Mouse (Mus musculus): ENCODE results near the gene Fam78b. TPM values are rescaled to one million over a fixed set of nuclear protein-coding genes. Genes with fewer than 3 reads are reported as not detected.

The Fam78b gene
- polyA plus RNA-seq, 1 experiment, result 12.9 TPM

DNA sequence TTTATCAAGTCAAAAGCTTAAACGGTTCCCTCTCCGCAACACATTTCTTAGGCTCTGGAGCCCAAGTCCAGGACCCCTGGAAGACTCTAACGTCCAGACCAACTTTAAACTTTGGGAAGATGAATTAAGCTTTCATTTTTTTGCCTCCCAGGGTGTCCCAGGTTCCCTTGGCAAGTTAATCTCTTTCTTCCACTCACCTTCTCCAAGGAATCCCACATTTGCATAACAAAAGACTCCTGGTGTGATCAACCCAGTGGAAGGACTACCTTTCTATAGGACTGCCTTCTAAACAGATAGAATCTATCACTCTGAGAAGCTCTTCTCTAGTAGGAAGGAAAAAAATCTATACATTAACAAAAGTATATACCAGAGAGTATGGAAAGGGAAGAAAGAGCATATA lies 92.3 kb downstream of the Fam78b start:
- DNase-seq (ENCODE audit: low spot score), result no peak

DNA sequence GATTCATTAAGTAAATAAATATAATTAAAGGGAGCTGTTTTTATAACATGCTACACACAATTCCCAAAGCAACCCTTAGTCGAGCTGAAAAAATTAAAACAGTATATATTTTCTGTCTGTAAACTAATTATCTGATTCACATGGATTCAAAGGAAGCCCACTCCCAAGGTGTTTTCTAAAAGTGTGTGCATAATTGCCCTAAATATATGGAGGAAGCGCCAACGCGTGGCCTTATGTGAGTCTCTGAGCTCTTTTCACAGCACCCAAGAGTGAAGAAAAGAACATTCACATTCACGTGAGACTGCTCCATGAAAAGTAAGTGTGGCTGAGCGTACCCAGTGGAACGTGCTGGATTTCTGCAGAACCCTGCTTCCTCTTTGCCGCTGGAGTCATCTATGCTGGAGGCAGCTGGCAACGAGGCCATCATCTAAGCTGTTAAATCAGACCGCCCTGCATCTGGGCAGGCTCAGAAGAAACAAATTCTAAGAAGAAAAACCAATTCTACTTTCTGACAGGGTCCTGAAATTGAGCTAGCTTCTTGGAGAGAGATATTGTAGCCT lies 93.5 kb downstream of the Fam78b start:
- DNase-seq (ENCODE audit: low spot score), result no peak

DNA sequence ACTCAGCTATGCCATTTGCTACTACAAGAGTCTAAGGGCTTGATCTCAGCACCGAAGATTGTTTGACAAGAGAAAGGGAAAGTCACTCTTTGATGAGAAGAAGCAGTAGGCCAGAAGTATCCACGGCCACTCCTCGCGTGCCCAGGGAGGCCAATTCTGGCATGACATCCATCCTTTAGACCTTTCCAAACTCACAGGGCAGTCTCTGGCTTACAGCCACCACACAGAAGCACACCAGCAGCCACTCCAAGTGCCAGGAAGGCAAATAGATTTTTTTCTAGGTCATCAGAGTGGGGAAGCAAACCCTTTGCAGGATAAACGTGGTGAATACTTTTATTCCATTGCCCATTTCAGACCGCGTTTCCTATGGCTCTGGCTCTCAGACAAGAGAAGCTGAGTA lies 97.5 kb downstream of the Fam78b start:
- no peak for DNase-seq (ENCODE audit: low spot score)

DNA sequence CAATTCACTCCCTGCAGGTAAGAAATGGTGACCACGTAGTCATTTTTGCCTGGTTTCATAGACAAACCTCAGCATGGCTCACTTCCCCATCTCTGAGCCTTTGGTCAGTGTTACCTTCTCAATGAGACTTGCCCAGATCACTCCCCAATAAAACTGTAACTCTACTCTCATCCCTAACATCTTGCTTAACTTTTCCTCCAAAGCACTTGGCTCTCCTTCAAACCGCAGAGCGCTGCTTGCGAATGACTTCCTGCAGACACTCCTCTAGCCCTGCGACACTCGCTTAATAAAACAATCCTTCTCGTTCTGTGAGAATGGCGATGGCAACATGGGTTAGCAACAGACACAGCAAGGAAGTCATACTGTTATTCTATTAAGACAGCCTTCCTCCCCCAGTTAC lies 100.8 kb downstream of the Fam78b start:
- DNase-seq (ENCODE audit: low spot score), result no peak

DNA sequence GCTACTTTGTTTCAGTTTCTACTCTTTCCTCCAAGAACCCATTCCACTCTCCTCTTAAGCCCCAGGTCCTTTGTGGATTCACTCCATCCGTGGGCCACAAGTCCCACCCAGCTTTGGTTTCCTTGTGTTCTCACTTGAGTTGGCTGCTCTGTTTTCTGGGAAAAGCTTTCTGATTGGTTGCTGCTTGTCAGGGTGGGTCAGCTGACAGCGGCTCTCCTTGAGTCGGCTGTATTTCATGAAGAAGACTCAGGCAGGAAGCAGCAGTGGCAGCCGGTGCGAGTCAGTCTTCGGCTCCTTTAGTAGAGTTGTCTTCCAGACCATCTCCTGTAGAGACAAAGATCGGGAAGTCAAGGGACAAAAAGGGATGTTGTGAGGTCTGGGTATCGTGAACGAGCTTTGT lies 101.3 kb downstream of the Fam78b start:
- DNase-seq (ENCODE audit: low spot score), result no peak

DNA sequence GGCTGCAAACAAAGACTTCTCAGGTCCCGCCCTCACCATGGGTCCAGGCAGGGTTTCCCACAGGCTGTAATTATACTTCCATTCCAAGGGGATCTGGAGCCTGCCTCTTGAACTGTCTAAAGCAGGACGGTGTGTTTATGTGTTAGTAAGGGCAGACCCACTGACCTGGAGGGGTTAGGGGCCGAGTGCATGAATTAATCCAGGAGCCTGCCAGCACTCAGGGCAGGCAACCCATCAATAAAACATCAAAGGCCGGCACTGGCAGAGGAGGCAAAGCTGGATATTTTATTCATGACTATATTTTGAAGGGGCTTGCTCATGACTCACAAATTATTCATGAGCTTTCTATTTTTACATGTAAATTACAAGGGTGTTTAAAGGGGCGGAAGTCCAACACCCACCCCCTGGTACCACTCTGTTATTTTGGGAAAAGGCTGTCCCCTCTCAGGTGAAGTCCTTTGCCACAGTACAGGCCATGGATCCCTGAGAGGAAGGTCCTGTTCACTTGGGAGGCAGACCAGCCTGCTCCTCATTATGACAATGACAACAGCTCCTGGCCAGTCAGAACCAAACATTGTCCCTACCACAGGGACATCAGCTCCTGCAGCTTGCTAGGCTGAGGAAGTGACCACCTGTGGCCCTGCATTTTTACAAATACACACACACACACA lies 103.9 kb downstream of the Fam78b start:
- no peak for DNase-seq (ENCODE audit: low spot score)

DNA sequence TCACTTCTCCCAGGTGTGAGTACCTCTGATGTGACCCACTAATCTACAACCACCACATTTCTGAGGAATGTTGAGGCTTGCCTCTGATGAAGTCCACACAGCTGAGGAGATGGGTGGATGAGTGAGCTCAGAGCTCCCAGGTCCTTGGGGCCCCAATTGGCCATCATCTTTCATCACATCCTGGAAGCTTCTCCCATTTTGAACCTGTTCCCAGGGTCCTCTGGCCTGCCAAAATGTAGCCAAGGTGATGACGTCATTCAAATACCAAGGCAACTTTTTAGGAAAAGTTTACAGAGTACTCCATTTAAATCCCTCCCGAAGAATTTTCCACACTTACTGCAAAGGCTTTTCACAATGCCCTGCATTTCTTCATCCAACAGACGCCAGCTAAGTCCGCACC lies 104.7 kb downstream of the Fam78b start:
- DNase-seq (ENCODE audit: low spot score), result no peak

DNA sequence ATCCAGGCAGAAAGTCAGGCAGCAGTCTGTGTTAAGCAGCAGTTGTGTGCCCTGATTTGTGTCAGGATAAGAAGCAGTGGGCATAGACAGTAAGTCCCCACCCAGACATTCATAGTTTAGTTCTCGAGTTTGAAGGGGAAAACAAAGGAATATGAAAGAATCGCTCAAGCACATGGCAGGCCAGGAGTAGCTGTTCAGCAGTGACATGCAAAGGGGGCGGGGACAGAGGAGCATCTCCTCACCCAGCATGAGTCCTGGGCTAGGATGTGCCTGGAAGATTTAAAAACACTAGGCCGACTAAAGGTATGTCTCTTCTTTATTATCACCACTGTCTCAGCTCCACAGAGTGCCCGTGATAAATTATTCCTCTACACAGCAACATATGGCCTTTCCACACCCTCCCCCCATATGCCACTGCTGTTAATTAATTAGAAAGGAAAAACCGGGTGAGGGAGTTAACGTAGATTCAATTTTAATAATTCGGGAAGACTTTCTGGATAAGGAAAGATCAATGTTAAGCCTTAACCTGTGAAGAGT lies 107.8 kb downstream of the Fam78b start:
- no peak for DNase-seq (ENCODE audit: low spot score)

- DNase-seq (ENCODE audit: low spot score), result no peak
These were observed 113.3 kb downstream of the Fam78b start for GRCm38 (mm10) chr1:167114363-167115050.

DNA sequence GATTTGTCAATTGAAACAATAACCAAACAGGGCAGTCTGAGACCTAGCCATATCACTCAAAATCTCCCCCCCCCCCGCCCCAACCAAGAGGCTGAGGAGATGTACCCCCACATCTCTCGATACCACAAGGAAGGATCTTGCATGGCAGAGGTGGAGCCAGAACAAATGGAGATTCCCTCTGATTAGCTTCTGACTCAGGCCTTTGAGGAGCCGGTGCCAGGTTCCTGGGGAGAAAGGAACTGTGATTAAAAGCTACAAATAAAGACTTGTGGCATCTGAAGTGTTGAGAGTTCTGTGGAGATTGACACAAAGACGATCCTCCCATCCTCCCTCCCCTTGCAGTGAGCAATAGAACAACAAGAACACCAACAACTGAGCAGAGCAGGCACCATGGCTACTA lies 113.9 kb downstream of the Fam78b start:
- no peak for DNase-seq (ENCODE audit: low spot score)

DNA sequence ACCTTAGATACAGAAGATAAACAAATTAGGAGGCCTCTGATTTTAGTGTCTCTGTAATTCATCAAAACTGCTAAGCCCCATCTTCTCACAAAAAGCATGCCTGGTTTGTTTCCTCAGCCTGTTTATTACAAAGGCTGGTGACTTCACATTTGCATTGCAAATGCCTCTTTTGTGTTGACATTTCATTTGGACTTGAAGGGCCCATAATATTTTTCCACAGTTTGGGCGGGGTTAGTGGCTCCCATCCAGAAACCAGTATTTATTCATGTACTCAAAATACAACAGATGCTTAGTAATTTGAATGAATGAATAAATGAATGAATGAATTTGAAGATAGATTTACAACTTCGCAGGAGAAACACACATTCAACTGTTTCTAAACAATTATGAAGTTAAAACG lies 115.5 kb downstream of the Fam78b start:
- DNase-seq (ENCODE audit: low spot score), result no peak

GRCm38 (mm10) chr1:167118971-167119370 lies 117.8 kb downstream of the Fam78b start:
- no peak for DNase-seq (ENCODE audit: low spot score)

DNA sequence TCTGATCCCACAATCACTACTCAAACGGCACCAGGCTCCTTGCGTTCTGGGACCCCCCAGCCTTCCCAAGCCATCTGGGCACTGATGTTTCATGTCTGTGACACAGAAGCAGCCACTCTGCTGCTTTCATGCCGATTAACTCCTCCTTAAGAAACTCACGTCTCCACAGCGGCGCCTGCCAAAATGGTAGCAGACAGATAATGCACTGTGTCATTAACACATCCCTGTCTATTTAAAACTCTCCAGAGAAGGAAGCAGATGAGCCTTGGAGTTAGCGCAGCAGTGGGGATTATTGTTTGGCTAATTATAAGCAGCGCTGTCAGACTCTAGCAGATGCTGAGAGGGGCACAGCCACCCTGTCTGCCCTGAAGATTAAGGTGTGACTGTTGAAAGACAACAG lies 118.2 kb downstream of the Fam78b start:
- DNase-seq (ENCODE audit: low spot score), result no peak

GRCm38 (mm10) chr1:167122436-167122835 lies 121.2 kb downstream of the Fam78b start:
- no peak for DNase-seq (ENCODE audit: low spot score)

GRCm38 (mm10) chr1:167123551-167123950 lies 122.3 kb downstream of the Fam78b start:
- DNase-seq (ENCODE audit: low spot score), result no peak

DNA sequence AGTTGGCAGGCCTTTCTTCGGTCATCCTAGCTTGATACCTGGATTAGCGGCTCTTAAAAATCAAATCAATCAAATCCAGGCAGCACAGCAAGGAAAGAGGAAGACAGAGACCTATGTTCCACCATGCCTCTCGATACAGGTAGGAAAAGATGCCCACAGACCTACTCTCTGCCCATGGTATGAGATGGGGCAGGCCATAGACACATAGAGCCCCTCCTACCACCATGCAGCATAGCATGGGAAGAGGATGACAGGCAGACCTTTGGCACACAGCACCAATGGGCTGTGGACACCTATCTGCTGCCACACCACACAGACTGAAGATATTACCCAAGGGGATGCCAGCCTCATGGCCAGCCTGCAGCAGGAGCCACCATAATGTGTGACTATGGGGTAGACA lies 124.7 kb downstream of the Fam78b start:
- DNase-seq (ENCODE audit: low spot score), result no peak

GRCm38 (mm10) chr1:167126292-167126691 lies 125.1 kb downstream of the Fam78b start:
- DNase-seq (ENCODE audit: low spot score), result no peak

DNA sequence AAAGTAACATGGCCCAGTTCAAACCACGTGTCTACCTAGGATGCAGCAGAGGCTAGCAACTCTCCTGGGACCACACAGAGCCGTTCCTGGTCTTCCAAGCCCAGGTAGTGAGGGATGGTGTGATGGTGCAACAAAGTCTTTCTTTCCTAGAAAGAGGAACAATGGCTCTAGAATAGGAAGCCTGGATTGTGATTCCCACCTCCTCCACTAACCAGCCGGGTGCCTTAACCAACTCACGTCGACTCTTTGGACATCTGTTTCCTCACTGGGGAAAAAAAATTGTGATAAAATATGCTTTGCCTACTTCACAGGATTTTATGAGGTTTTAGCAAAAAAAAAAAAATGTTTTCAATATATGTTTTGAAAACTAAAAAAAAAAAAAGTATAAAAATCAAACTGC lies 134.5 kb downstream of the Fam78b start:
- no peak for DNase-seq (ENCODE audit: low spot score)
